Mouse (Mus musculus) layer of hippocampus, postnatal 36 days (tissue): ENCODE results near the gene Tmem171. TPM values are rescaled to one million over a fixed set of nuclear protein-coding genes. Genes with fewer than 3 reads are reported as not detected.

ENCODE experiments used
- DNase-seq, 2 experiments: peaks; one replicate each; pipeline ENCODE4 v3.0.0; 2022
- total RNA-seq, 2 experiments: library from RNA; stranded (reverse); gene quantifications; 2 replicates each; pipeline ENCODE4 v1.2.3; 2021

Tmem171 gene
- 1 to 10 TPM; 1.1 to 1.4 TPM for total RNA-seq

DNA sequence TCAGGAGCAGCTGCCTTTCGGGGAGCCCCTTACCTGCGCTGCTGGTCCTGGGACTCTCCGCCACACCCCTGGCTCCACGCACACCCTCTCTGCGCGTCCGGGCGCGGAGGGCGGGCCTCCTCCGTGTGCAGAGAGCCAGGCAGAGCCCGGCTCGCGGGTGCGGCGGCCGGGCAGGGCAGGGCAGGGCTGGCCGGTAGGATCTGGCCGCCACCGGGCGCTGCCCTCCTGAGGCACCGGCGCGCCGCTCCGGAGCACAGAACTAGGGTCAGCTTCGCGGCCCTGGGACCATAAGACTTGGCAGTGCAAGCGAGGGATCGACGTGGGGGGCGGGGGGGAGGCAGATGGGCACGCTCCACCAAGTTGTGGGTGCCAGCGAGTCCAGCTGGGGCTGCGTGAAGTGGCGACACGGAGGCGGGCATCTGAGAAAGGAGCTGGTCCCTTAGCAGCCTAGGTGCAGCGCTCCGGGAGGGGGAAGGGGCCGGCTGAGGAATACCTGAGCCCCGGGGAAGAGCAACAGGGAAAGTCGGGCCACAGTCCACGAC, at the start of gene Tmem171:
Tmem171 (minus strand) TSS at position 62 of the 542 bp plus-strand sequence.
- DNase-seq, result no peak

DNA sequence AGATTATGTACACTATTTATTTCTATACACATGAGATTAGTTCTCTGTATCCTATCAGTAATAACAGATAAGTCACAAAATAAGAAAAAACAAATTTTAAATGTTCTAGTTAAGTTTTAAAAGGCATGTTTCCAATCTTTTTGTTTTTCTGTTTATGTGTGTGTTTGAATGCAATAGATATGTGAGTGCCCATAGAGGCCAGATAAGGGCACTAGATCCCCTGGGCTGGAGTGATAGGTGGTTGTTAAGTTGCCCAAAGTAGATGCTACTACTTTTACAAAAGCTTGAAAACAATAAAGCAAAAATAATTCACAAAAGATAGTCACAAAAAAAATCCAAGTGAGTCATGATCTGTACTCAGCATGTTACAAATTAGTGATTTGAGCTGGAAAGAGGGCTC, 49.2 kb upstream of the Tmem171 start:
- no peak for DNase-seq

DNA sequence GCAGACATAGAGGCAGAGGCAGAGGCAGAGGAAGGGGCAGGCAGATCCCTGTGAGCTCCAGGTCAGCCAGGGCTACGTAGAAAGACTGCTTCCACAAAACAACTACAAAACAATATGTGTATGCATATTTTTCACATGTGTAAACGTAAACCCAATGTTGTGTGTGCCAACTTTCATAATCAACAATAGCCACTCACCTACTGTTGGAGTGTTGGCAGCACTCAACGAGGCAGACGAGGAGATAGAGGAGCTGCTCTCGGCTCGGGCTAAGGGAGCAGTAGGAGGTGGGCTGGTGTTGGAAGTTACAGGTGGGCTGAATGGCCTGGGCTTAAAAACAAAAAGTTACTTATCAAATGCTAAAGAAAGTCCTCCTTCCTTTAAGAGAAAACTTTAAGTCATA, 48.6 kb upstream of the Tmem171 start:
- DNase-seq, result no peak

DNA sequence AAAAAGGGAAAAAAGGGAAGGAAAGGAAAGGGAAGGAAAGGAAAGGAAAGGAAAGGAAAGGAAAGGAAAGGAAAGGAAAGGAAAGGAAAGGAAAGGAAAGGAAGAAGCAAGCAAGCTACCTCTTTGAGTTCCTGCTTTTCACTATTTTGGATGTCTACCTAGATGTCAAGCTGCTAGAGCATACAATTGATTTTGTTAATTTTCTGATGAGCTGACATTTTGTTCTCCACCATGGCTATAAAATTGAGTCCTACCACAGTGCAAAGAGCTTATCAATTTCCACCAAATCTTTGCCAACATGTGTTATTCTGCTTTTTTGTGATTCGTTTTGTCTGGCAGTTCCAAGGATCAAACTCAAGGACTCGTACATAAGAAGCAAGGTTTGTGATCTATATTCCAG, 43.6 kb upstream of the Tmem171 start:
- DNase-seq, result no peak

GRCm38 (mm10) chr13:98733292-98733691, 38.7 kb upstream of the Tmem171 start:
- DNase-seq, result no peak

- DNase-seq, result no peak
Measured at GRCm38 (mm10) chr13:98729271-98730062, 34.8 kb upstream of the Tmem171 start.

DNA sequence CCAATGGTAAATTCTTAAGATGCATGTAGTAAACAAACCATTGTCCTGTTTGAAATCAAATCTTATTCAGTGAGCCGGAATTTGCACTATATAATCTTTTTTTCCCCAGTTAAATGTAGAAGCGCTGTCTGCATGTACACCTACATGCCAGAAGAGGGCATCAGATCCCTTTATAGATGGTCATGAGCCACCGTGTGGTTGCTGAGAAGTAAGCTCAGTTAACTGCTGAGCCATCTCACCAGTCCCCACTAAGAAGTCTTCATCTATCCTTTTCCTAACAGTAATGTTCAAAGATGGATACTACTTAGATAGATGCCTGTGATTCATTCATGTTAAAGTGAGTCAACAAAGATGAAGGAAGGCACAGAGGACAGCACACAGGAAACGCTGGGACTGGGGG, 31.9 kb upstream of the Tmem171 start:
- DNase-seq, result no peak

DNA sequence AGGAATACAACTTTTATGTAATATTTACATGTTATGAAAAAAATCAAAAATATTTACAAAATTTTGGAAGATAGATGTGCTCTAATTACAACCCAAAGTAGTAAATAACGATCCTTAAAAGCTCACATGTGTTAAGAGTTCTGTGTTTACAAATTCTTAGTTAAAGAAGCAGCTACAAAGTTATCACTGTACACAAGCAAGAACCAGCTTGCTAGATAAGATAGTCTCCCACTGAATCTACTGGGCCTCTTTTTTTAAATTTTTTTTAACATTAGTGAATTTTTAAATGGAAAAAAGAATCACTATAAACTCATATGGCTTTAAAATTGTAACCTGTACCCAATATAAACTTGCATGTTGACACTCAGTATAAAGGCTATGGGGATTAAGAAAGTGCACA, 28.8 kb upstream of the Tmem171 start:
- no peak for DNase-seq

GRCm38 (mm10) chr13:98722296-98722695, 27.7 kb upstream of the Tmem171 start:
- no peak for DNase-seq

- DNase-seq, result no peak
Measured at GRCm38 (mm10) chr13:98716176-98716575, 21.5 kb upstream of the Tmem171 start.

DNA sequence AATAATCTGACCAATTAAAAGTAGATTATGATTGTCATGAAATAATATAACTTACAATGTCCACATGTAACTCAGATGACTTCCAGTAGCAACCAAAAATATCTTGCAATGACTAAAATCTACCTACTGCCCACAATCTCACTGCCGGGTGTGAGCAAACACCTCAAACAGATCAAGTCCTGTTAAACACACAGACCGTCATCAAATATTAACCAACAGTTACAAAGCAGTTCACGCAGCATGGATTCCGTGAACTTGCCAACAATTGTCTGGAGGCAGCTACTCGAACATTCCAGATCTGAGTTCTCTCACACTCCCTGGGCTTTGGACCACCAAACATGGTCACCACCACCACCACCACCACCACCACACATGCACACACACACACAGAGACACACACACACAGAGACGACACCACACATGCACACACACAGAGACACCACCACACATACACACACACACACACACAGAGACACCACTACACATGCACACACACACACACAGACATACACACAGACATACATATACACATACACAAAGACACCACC, 20.9 kb upstream of the Tmem171 start:
- no peak for DNase-seq

GRCm38 (mm10) chr13:98710655-98711054, 16.0 kb upstream of the Tmem171 start:
- DNase-seq, result no peak

- DNase-seq, result no peak
Measured at GRCm38 (mm10) chr13:98710236-98710635, 15.6 kb upstream of the Tmem171 start.

GRCm38 (mm10) chr13:98705501-98705900, 10.9 kb upstream of the Tmem171 start:
- DNase-seq, result no peak

- DNase-seq, result no peak
Measured at GRCm38 (mm10) chr13:98703786-98704185, 9.2 kb upstream of the Tmem171 start.

DNA sequence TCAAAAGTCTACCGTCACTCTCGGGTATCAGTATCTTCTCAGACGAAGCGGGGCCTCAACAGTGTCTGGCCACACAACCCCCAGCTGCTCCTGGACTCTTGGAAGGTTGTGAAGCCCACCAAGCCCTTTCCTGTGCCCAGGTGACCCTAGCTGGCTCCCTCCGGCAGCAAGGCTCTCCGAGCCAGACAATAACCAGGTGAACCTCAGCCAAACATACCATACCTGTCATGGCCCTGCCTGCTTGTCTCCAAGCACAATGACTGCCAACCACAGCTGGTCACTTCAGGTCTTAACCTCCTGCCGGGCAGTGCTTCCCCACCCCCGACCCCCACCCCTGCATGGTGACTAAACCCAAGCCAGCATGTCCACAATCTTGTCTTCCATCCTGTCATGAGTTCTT, 7.7 kb upstream of the Tmem171 start:
- no peak for DNase-seq

DNA sequence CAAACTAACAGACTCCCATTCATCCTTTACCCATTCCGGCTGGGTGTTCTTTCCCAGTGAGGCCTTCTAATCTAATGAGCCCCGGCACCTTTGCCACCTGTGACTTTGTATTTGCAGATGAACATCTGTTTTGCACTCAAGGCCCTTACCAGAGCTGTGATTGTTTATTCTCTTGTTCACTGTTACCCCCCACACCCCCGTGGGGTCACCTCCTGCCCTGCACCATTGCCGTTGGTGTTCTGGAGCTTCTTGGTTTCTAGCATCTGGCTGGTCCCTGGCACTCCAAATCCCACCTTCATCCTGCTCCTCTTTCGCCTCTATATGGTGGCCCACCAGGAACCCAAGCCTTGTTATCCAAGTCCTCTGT, 6.7 kb upstream of the Tmem171 start:
- DNase-seq, result no peak

DNA sequence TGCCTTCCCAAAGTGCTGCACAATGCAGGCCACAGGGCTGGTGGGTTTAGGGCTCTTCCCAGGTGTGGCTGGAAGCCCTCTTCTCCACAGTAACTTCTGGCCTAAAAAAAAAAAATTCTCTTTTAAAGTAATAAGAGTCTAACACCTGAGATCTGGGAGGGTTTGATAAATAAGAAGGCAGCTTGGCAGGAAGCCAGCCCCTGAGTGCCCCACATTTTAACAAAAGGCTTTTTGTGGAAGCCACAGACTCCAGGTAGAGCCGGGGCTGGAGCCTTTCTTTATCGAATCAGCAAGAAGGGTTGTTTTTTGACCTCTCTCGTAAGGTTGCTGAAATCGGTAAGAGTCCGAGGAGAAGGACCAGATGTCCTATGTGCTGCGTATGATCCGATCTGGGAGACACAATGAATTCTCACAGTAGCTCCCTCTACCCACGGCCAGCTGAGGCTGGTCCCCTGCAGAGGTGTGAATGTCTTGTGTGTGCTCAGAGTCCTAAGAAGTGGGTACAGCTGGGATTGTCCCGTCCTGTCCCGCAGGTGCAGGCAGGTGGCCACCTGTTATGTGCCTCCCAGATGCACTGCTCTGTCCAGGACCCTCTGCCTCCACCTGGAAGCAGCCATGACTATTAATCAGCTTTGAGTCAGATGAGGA, 6.2 kb upstream of the Tmem171 start:
- no peak for DNase-seq

DNA sequence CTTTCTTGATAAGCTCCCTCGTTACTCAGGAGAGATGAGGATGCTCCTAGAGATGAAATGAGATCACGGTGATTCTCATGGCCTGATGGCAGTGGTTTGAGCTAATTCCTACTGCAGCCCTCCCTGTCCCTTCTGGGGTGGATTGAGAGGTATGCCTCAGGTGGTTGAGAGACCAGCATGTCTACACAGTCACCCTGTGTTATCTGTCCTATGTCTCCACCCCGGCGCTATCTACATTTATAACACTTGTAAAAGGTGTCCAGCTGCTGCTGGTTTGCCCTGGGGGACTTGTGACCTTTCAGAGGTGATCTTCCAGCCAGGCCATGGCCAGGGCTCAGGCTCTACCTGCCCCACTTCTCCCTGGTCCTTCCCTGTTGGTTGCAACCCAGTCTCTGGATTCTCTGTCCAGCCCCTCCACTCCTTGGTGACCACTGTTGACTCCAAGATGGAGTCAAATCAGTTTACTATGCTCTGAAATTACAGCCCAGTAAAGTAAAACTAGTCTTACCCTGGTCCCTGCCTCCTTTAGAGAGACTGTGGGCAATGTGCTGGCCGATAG, 5.4 kb upstream of the Tmem171 start:
- DNase-seq, result no peak

- no peak for DNase-seq
Measured at GRCm38 (mm10) chr13:98699051-98699744, 4.6 kb upstream of the Tmem171 start.

- no peak for DNase-seq
Measured at GRCm38 (mm10) chr13:98696716-98697115, 2.1 kb upstream of the Tmem171 start.

DNA sequence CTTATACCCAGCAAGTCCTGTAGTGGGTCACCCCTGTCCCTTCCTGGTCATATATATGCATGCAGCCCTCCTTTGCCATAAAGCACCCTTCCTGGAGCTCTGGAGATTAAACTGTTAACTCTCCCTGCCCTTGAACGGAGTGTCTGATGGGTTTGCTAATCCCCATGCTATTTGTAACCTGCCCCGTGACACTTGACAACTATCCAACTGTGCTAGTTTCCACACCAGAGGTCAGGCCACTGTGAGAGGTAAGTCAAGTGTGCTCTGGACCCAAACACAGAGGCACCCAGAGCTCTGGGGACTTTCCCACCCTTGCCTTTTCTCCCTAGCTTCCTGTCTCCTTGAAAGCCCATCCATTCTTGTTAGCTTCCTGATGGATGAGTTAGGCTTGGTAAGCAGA, 912 bp upstream of the Tmem171 start:
- DNase-seq, result no peak

GRCm38 (mm10) chr13:98693316-98693715, 1.3 kb downstream of the Tmem171 start:
- no peak for DNase-seq
